ENCODE assay signal across 9 mouse cellular contexts in genomic region chr8:60616928-60617327, GRCm38 (mm10). TPM values are rescaled to one million over a fixed set of nuclear protein-coding genes. Genes with fewer than 3 reads are reported as not detected.
A peak's percentile ranks its signal among the peaks of the same experiment; 100 is the strongest.
DNase-seq lines count a peak whose midpoint lies in the region; TF ChIP-seq lines count a peak whose summit lies in the region.
"Had no signal": no experiment of that assay in that cellular context is flagged by ENCODE, and none has a peak within 500 bp of the region (broad histone marks: within the 10 kb centered on the region; RNA-seq: fewer than 3 reads in every experiment).

No protein-coding gene starts in this region.

- no peak overlapping the region for H3K27ac ChIP-seq in heart, adult 2 months

- H3K79me2 ChIP-seq in heart, adult 2 months (replicated peaks; ENCODE audit: control insufficient read depth, insufficient read depth, low read length): no peaks in the 10 kb centered on the region

- WGBS in heart, adult 2 months: 22% methylated on average over 2 of the region's 2 CpGs

- no peak for TF ChIP-seq POLR2A in heart, adult 2 months (IDR thresholded peaks at IDR 0.05; ENCODE audit: insufficient read depth, low read depth, low read length)

- TF ChIP-seq EP300 in heart, adult 2 months (IDR thresholded peaks at IDR 0.05; ENCODE audit: insufficient read depth, low read depth, low read length): no peak

- no peak for DNase-seq in heart, adult 2 months
- no peak for DNase-seq in heart, postnatal 25 days (ENCODE audit: low spot score)
- peak; percentile 50 for DNase-seq in right cerebral cortex, postnatal 14 days
- DNase-seq in right cerebral cortex, postnatal 25 days: no peak
- DNase-seq in cerebellum, postnatal 36 days: peak; percentile 26 to 58
- DNase-seq in layer of hippocampus, adult 9-10 months (ENCODE audit: low spot score): peak; percentile 40
- DNase-seq in retina, embryonic 14.5 days (ENCODE audit: low spot score): peak; percentile 80
- no peak for DNase-seq in heart, adult 9 months (ENCODE audit: low spot score in 2 of 2)

- no peak overlapping the region for H3K4me3 ChIP-seq in heart, adult 2 months
- H3K4me3 ChIP-seq: myocyte had no signal

- no peaks in the 10 kb centered on the region for H3K4me1 ChIP-seq in heart, adult 2 months (ENCODE audit: control insufficient read depth, insufficient read depth, low read length)

- peak; percentile 81 for TF ChIP-seq CTCF in heart, adult 2 months (IDR thresholded peaks at IDR 0.05)

- H3K27me3 ChIP-seq in heart, adult 2 months (ENCODE audit: control insufficient read depth, insufficient read depth, low read length): no peaks in the 10 kb centered on the region

- no peak overlapping the region for H3K9ac ChIP-seq in heart, adult 2 months (ENCODE audit: low read depth, low read length)

- intact Hi-C loops in heart, adult 2 months (cut with DNase I): loop anchor here (1.0 kb wide), 1 partner anchor 248 kb away; no protein-coding TSS in a partner anchor
- intact Hi-C loops in heart, postnatal 25 days (cut with DNase I): loop anchor here (1.0 kb wide), 1 partner anchor 248 kb away; no protein-coding TSS in a partner anchor

- H3K36me3 ChIP-seq in heart, adult 2 months (ENCODE audit: control insufficient read depth, insufficient read depth, low read length): no peaks in the 10 kb centered on the region

RNA-seq across cellular contexts. Expression of gene Mfap3l, which starts 15.7 kb away (rescaled TPM):
- total RNA-seq in heart, adult 2 months (2021): 10 to 100 TPM; 11.8 to 14.0 TPM
- 3.6 and 7.1 TPM in 2 replicates for polyA plus RNA-seq in heart, adult 2 months (2012; rRNA removed)
- 10 to 100 TPM in 1 of 2 experiments, 1 to 10 TPM in 1; 9.0 to 10.6 TPM for total RNA-seq in heart, postnatal 25 days (2021)

Comparison
In these comparisons a context has a peak if more than half of its experiments do, and no peak if none do; other contexts are left out.
1. DNase-seq: peak in right cerebral cortex, postnatal 14 days (single experiment), cerebellum, postnatal 36 days (2 of 2), layer of hippocampus, adult 9-10 months (single experiment) and retina, embryonic 14.5 days (single experiment); none in heart, adult 2 months (0 of 2), heart, postnatal 25 days (single experiment), right cerebral cortex, postnatal 25 days (single experiment) and heart, adult 9 months (0 of 2).